Mouse (Mus musculus): Measurements from ENCODE around the gene Mrps21. TPM values are rescaled to one million over a fixed set of nuclear protein-coding genes. Genes with fewer than 3 reads are reported as not detected.
"Not testable (repeated sequence)": the region's sequence is repeated elsewhere in the genome, so short reads cannot be mapped to it uniquely, and the experiment has no call there.

Gene Mrps21
- polyA plus RNA-seq (2014; fragmentation: Nextera tagmentation; extraction: Ambion mirVana): 280 and 333 TPM in 2 replicates

- Histone ChIP-seq H3K27me3 (replicated peaks; ENCODE audit: control insufficient read depth, insufficient read depth, low read length) (no peaks in the 10 kb centered on the region), H3K9ac (ENCODE audit: low read length) (peak within 1 kb of the TSS; percentile 68), H3K4me3 (ENCODE audit: low read depth, low read length) (peak within 1 kb of the TSS; percentile 61), H3K27ac (ENCODE audit: low read depth, low read length) (peak within 1 kb of the TSS; percentile 65), H3K4me2 (ENCODE audit: low read length) (peak within 1 kb of the TSS; percentile 86), H3K36me3 (ENCODE audit: control insufficient read depth, insufficient read depth, low read length) (peaks cover 27% of the 10 kb centered on the region), H3K9me3 (replicated peaks; ENCODE audit: control insufficient read depth, low read length) (no peaks in the 10 kb centered on the region), H3K4me1 (ENCODE audit: control insufficient read depth, insufficient read depth, low read length) (peaks cover 8% of the 10 kb centered on the region)
- WGBS: under 1% methylated on average over 33 of the region's 33 CpGs
- ATAC-seq (peak; percentile 96), DNase-seq (ENCODE audit: low spot score) (peak; percentile 90)
Observed at GRCm38 (mm10) chr3:95871392-95871867, at the start of gene Mrps21. Gene Mrps21 (minus strand): TSS chr3:95871519.

DNA sequence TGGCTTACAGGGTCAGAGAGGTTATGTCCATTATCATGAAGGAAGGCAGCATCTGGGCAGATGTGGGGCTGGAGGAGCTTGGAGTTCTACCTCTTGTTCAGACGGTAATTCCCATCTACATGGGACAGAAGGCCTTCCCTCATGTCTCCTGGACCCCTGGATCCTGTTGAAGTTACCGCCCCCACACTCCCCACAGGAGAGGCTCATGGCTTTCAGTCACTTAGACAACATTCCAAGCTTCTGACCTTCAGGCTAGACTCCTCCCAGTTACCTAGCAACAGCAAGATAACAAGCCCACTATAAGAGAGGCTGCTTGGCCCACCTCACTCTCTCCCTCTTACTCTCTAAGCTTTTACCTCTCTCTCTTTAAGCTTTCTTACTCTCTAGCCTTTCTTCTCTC lies 49.2 kb upstream of the Mrps21 start:
- WGBS: 63% methylated on average over 2 of the region's 2 CpGs
- DNase-seq (ENCODE audit: low spot score); ATAC-seq; H3K36me3 ChIP-seq (ENCODE audit: control insufficient read depth, insufficient read depth, low read length); H3K9me3 ChIP-seq (replicated peaks; ENCODE audit: control insufficient read depth, low read length); H3K4me3 ChIP-seq (ENCODE audit: low read depth, low read length); H3K27ac ChIP-seq (ENCODE audit: low read depth, low read length); H3K4me1 ChIP-seq (ENCODE audit: control insufficient read depth, insufficient read depth, low read length); H3K4me2 ChIP-seq (ENCODE audit: low read length); H3K9ac ChIP-seq (ENCODE audit: low read length); H3K27me3 ChIP-seq (replicated peaks; ENCODE audit: control insufficient read depth, insufficient read depth, low read length): not testable (repeated sequence)

DNA sequence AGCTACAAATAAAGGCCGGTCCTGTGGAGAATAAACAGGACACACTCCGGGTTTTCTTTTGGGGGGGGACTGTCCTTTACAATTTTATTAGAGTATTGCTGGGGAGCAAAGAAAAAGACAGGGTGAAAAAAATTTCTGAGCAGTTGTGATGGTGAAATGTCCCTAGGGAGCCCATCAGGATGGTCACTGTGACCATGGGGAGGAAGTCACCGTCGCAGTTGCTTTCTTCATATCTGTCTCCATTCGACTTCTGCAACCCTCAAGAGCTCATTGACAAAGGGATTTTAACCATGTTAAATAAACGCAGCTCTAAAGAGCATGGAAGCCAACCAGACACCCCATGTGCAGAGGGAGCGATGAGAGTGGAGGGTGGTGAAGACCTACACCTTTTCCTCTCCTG lies 45.4 kb upstream of the Mrps21 start:
- no peak overlapping the region for H3K27ac ChIP-seq (ENCODE audit: low read depth, low read length)
- no peaks in the 10 kb centered on the region for H3K36me3 ChIP-seq (ENCODE audit: control insufficient read depth, insufficient read depth, low read length)
- no peaks in the 10 kb centered on the region for H3K9me3 ChIP-seq (replicated peaks; ENCODE audit: control insufficient read depth, low read length)
- no peak overlapping the region for H3K4me3 ChIP-seq (ENCODE audit: low read depth, low read length)
- DNase-seq (ENCODE audit: low spot score): no peak
- H3K27me3 ChIP-seq (replicated peaks; ENCODE audit: control insufficient read depth, insufficient read depth, low read length): no peaks in the 10 kb centered on the region
- no peak for ATAC-seq
- no peaks in the 10 kb centered on the region for H3K4me1 ChIP-seq (ENCODE audit: control insufficient read depth, insufficient read depth, low read length)
- H3K4me2 ChIP-seq (ENCODE audit: low read length): no peak overlapping the region
- H3K9ac ChIP-seq (ENCODE audit: low read length): no peak overlapping the region
- 82% methylated on average over 7 of the region's 7 CpGs for WGBS

- H3K9me3 ChIP-seq (replicated peaks; ENCODE audit: control insufficient read depth, low read length): no peaks in the 10 kb centered on the region
- H3K4me1 ChIP-seq (ENCODE audit: control insufficient read depth, insufficient read depth, low read length): no peaks in the 10 kb centered on the region
- DNase-seq (ENCODE audit: low spot score): no peak
- H3K36me3 ChIP-seq (ENCODE audit: control insufficient read depth, insufficient read depth, low read length): no peaks in the 10 kb centered on the region
- no peak for ATAC-seq
- H3K4me3 ChIP-seq (ENCODE audit: low read depth, low read length): no peak overlapping the region
- no peak overlapping the region for H3K9ac ChIP-seq (ENCODE audit: low read length)
- H3K4me2 ChIP-seq (ENCODE audit: low read length): no peak overlapping the region
- H3K27ac ChIP-seq (ENCODE audit: low read depth, low read length): no peak overlapping the region
- H3K27me3 ChIP-seq (replicated peaks; ENCODE audit: control insufficient read depth, insufficient read depth, low read length): no peaks in the 10 kb centered on the region
- WGBS: 92% methylated on average over 4 of the region's 4 CpGs
Observed at GRCm38 (mm10) chr3:95914706-95915105, 43.4 kb upstream of the Mrps21 start.

DNA sequence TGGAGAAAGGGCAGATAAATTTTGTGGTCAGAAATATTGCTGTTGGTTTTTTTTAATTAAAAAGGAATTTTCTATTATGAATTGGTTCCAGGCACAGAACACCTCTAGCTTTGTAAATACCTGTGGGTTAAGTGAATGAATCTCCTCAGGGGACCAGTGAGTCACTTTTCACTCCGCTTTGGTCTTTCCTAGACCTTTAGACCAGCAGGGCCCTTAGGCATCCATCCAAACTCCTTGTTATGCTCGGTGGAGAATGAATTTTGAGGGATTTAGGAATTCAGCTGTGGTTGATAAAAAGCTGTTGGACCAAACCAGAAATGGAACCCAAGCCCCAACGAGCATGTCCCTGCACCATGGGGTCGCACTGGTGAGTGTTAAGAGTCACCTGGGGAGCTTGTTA lies 36.3 kb upstream of the Mrps21 start:
- Histone ChIP-seq H3K4me1 (ENCODE audit: control insufficient read depth, insufficient read depth, low read length) (peaks cover 14% of the 10 kb centered on the region), H3K9me3 (replicated peaks; ENCODE audit: control insufficient read depth, low read length) (no peaks in the 10 kb centered on the region), H3K27ac (ENCODE audit: low read depth, low read length) (no peak overlapping the region), H3K4me2 (ENCODE audit: low read length) (no peak overlapping the region), H3K27me3 (replicated peaks; ENCODE audit: control insufficient read depth, insufficient read depth, low read length) (no peaks in the 10 kb centered on the region), H3K4me3 (ENCODE audit: low read depth, low read length) (no peak overlapping the region), H3K9ac (ENCODE audit: low read length) (no peak overlapping the region), H3K36me3 (ENCODE audit: control insufficient read depth, insufficient read depth, low read length) (no peaks in the 10 kb centered on the region)
- 46% methylated on average over 4 of the region's 4 CpGs for WGBS
- no peak for DNase-seq (ENCODE audit: low spot score)
- ATAC-seq: no peak

GRCm38 (mm10) chr3:95906860-95907259 lies 35.5 kb upstream of the Mrps21 start:
- WGBS: under 1% methylated on average over 12 of the region's 12 CpGs
- Histone ChIP-seq H3K27me3 (replicated peaks; ENCODE audit: control insufficient read depth, insufficient read depth, low read length) (no peaks in the 10 kb centered on the region), H3K9ac (ENCODE audit: low read length) (no peak overlapping the region), H3K4me2 (ENCODE audit: low read length) (peak overlapping the region; percentile 72), H3K27ac (ENCODE audit: low read depth, low read length) (no peak overlapping the region), H3K36me3 (ENCODE audit: control insufficient read depth, insufficient read depth, low read length) (no peaks in the 10 kb centered on the region), H3K4me3 (ENCODE audit: low read depth, low read length) (peak overlapping the region; percentile 2; the same call in 1 of the 2 replicates), H3K9me3 (replicated peaks; ENCODE audit: control insufficient read depth, low read length) (no peaks in the 10 kb centered on the region), H3K4me1 (ENCODE audit: control insufficient read depth, insufficient read depth, low read length) (peaks cover 14% of the 10 kb centered on the region)
- peak; percentile 60 for DNase-seq (ENCODE audit: low spot score)
- ATAC-seq: no peak

DNA sequence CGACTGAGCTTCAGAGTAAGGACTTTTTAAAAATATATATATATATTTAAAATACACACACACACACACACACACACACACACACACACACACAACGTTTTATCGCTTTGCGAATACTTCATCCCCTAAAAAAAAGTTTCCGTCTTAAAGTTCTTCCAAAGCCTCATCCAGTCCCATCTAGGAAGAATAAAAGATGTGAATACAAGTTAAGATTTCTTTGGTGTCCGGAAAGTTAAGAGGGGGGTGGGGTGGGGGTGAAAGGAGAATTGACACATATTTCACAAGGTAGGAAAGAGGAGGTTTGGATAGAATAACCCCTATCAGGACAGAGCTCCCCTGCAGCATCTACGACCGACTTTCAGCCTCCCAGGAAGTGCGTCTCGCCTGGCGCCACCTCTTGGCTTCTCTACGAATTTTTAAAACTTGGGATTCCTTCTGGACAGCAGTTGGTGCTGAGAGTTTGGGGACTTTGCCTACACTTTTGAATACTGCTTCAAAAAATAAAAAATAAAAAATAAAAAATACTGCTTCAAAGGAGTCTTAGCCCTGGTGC lies 34.7 kb upstream of the Mrps21 start:
- peak; percentile 72 for DNase-seq (ENCODE audit: low spot score)
- ATAC-seq: 0 out of 2 replicates have a peak, but pooled peaks have one; percentile 36
- H3K4me1 ChIP-seq (ENCODE audit: control insufficient read depth, insufficient read depth, low read length): peaks cover 14% of the 10 kb centered on the region
- peak overlapping the region; percentile 32 for H3K4me3 ChIP-seq (ENCODE audit: low read depth, low read length)
- no peaks in the 10 kb centered on the region for H3K36me3 ChIP-seq (ENCODE audit: control insufficient read depth, insufficient read depth, low read length)
- peak overlapping the region; percentile 72 for H3K4me2 ChIP-seq (ENCODE audit: low read length)
- H3K27me3 ChIP-seq (replicated peaks; ENCODE audit: control insufficient read depth, insufficient read depth, low read length): no peaks in the 10 kb centered on the region
- no peaks in the 10 kb centered on the region for H3K9me3 ChIP-seq (replicated peaks; ENCODE audit: control insufficient read depth, low read length)
- peak overlapping the region; percentile 59; the same call in 1 of the 2 replicates for H3K9ac ChIP-seq (ENCODE audit: low read length)
- H3K27ac ChIP-seq (ENCODE audit: low read depth, low read length): no peak overlapping the region
- WGBS: 0% methylated on average over 12 of the region's 12 CpGs

GRCm38 (mm10) chr3:95905146-95905939 lies 34.0 kb upstream of the Mrps21 start:
- peaks cover 14% of the 10 kb centered on the region for H3K4me1 ChIP-seq (ENCODE audit: control insufficient read depth, insufficient read depth, low read length)
- peak; percentile 63 for DNase-seq (ENCODE audit: low spot score)
- peak overlapping the region; percentile 33; the same call in 1 of the 2 replicates for H3K27ac ChIP-seq (ENCODE audit: low read depth, low read length)

GRCm38 (mm10) chr3:95904568-95904967 lies 33.2 kb upstream of the Mrps21 start, which contains the start of gene Car14:
Gene Car14 (minus strand): TSS chr3:95904691.
- peak within 1 kb of the TSS; percentile 33; the same call in 1 of the 2 replicates for H3K27ac ChIP-seq (ENCODE audit: low read depth, low read length)
- under 1% methylated on average over 15 of the region's 15 CpGs for WGBS
- H3K27me3 ChIP-seq (replicated peaks; ENCODE audit: control insufficient read depth, insufficient read depth, low read length): no peaks in the 10 kb centered on the region
- no peaks in the 10 kb centered on the region for H3K9me3 ChIP-seq (replicated peaks; ENCODE audit: control insufficient read depth, low read length)
- peak within 1 kb of the TSS; percentile 59 for H3K9ac ChIP-seq (ENCODE audit: low read length)
- H3K4me1 ChIP-seq (ENCODE audit: control insufficient read depth, insufficient read depth, low read length): peaks cover 14% of the 10 kb centered on the region
- H3K4me3 ChIP-seq (ENCODE audit: low read depth, low read length): peak within 1 kb of the TSS; percentile 32
- no peak for DNase-seq (ENCODE audit: low spot score)
- peak; percentile 40; the same call in 1 of the 2 replicates for ATAC-seq
- peak within 1 kb of the TSS; percentile 72 for H3K4me2 ChIP-seq (ENCODE audit: low read length)
- H3K36me3 ChIP-seq (ENCODE audit: control insufficient read depth, insufficient read depth, low read length): no peaks in the 10 kb centered on the region

More at GRCm38 (mm10) chr3:95905146-95905939, 34.0 kb upstream of the Mrps21 start:
- Histone ChIP-seq H3K27me3 (replicated peaks; ENCODE audit: control insufficient read depth, insufficient read depth, low read length) (no peaks in the 10 kb centered on the region), H3K9me3 (replicated peaks; ENCODE audit: control insufficient read depth, low read length) (no peaks in the 10 kb centered on the region), H3K4me3 (ENCODE audit: low read depth, low read length) (peak overlapping the region; percentile 32), H3K36me3 (ENCODE audit: control insufficient read depth, insufficient read depth, low read length) (no peaks in the 10 kb centered on the region), H3K4me2 (ENCODE audit: low read length) (peak overlapping the region; percentile 72), H3K9ac (ENCODE audit: low read length) (peak overlapping the region; percentile 59)
- peak; percentile 56 for ATAC-seq
- under 1% methylated on average over 18 of the region's 18 CpGs for WGBS

Data from forebrain, embryonic 14.5 days (tissue).